Mouse (Mus musculus): ENCODE measurements at regions not wholly inside any gene's neighbourhood (a gene's known extent, or its start where the extent isn't known, plus 50 kb on each side); places are given as distances from the start of the nearest gene placed in this dataset.

DNA sequence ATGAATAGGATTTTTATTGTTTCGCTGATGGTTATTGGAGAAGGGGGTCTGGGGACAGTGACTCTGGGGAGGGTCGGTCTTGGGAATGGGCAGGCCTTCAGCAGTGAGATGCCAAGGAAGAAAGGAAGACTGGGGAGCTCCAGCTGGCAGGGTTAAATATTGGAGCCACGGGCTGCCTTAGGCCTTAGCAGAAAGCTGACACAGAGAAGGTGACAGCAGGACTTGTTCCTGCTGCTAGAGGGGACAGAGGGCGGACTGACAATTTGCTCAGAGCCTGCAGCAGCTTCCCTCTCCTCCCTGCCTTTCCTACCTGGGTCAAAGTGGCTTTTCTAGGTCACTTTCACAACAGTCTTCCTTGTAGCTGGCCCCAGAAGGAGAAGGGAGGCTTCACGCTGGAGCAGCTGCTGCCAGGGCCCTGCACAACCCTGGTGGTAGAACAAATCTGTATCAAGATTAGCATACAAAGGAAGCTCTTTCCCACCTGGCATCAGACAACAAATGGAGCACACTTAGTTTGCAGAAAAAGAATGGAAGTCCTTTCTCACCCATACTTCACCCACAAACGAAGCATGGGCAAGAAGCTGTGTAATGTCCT, 130.2 kb downstream of the Gadd45g start:
- TF ChIP-seq POLR2A (IDR thresholded peaks at IDR 0.05; ENCODE audit: control insufficient read depth, low read depth, low read length) (no peak), CTCF (IDR thresholded peaks at IDR 0.05; ENCODE audit: control insufficient read depth, insufficient read depth, insufficient replicate concordance, low read depth, low read length) (no peak)
